Mouse (Mus musculus) small intestine, adult 2 months (tissue): ENCODE measurements around the gene Hspb9.

Source experiments
- CTCF ChIP-seq: fragments of 200-500 bp; IDR thresholded peaks from 2 replicates; pipeline ENCODE4 v1.5.1; 2012; ENCODE audit warnings: low read depth, mild to moderate bottlenecking, control low read depth, inconsistent platforms, low read length, moderate library complexity, mixed read lengths; ENCODE audit not compliant: insufficient replicate concordance, insufficient read length; ENCODE audit errors: extremely low read depth
- POLR2A ChIP-seq: fragments of 200-500 bp; IDR thresholded peaks from 2 replicates; pipeline ENCODE4 v1.6.1; 2012; ENCODE audit warnings: low read depth, mild to moderate bottlenecking, control low read depth, inconsistent platforms, low read length, moderate library complexity

- no peak for TF ChIP-seq CTCF
- TF ChIP-seq POLR2A: no peak
Measured at GRCm38 (mm10) chr11:100718462-100718861, 4.8 kb downstream of the Hspb9 start.
